Mouse (Mus musculus): ENCODE results near the gene Umodl1. TPM values are rescaled to one million over a fixed set of nuclear protein-coding genes. Genes with fewer than 3 reads are reported as not detected.

The Umodl1 gene
- polyA plus RNA-seq, 1 experiment from 2014 or later, result 0.44 TPM

- H3K9me3 ChIP-seq (ENCODE audit: control insufficient read depth, low read length), result peaks cover 3% of the 10 kb centered on the region; the same call in 1 of the 2 replicates
- ATAC-seq (ENCODE audit: low read depth), result no peak
- H3K4me1 ChIP-seq (replicated peaks; ENCODE audit: control insufficient read depth, insufficient read depth, low read length), result no peaks in the 10 kb centered on the region
- H3K27ac ChIP-seq (ENCODE audit: low read length), result no peak overlapping the region
- H3K9ac ChIP-seq (ENCODE audit: low read length), result no peak overlapping the region
- H3K36me3 ChIP-seq (ENCODE audit: control insufficient read depth, insufficient read depth, low read length), result no peaks in the 10 kb centered on the region
- H3K4me2 ChIP-seq (ENCODE audit: low read depth, low read length), result no peak overlapping the region
- H3K27me3 ChIP-seq (ENCODE audit: control insufficient read depth, insufficient read depth, low read depth, low read length), result no peaks in the 10 kb centered on the region
- H3K4me3 ChIP-seq (ENCODE audit: low read length), result no peak overlapping the region
- 28% methylated on average over 9 of the region's 9 CpGs for WGBS
Observed at GRCm38 (mm10) chr17:31011551-31012394, 57.3 kb downstream of the Umodl1 start.

DNA sequence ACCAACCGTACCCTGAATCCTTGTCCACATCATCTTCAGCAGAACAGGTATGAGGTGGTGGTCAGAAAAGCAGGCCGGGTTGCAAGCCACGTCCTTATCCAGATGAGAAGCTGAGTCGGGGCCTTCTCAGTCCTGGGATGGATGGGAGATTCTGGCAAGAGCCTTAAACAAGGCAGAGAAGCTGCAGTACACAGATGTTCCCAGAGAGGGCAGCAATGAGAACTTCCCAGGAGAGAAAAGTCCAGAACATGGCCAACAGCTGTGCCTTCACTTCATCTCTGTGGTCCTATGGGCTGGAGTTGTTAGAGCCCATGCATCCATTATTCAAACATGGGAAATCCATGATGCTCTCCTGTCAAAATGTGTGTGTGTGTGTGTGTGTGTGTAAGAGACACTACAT, 63.8 kb downstream of the Umodl1 start:
- WGBS, result 62% methylated on average over 4 of the region's 4 CpGs

DNA sequence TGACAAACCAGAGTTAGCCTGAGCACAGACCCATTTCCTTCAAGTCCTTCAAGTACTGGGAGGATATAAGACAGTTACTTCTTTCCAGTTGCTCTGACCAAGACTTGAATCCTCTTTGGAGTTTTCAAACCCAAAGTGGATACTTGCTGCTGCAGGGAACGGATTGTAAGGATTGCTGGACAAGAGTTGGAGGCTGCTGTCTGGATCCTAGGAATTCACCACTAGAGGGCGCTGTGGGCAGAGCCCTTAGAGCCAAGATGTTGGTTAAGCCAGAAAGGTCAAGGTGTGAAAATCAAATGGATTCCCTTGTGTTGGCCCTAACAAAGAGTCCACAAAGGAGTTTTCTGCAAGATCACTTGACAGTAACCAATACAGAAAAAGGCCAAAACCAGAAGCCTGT, 65.1 kb downstream of the Umodl1 start:
- no peak overlapping the region for H3K4me2 ChIP-seq (ENCODE audit: low read depth, low read length)
- 8% methylated on average over 2 of the region's 2 CpGs for WGBS

More for the DNA sequence above, 63.8 kb downstream of the Umodl1 start:
- Histone ChIP-seq H3K36me3 (ENCODE audit: control insufficient read depth, insufficient read depth, low read length) (no peaks in the 10 kb centered on the region), H3K4me3 (ENCODE audit: low read length) (no peak overlapping the region), H3K4me1 (replicated peaks; ENCODE audit: control insufficient read depth, insufficient read depth, low read length) (peaks cover 6% of the 10 kb centered on the region; the same call in 1 of the 2 replicates), H3K27ac (ENCODE audit: low read length) (no peak overlapping the region), H3K9me3 (ENCODE audit: control insufficient read depth, low read length) (peaks cover 3% of the 10 kb centered on the region; the same call in 1 of the 2 replicates), H3K9ac (ENCODE audit: low read length) (no peak overlapping the region), H3K27me3 (ENCODE audit: control insufficient read depth, insufficient read depth, low read depth, low read length) (no peaks in the 10 kb centered on the region), H3K4me2 (ENCODE audit: low read depth, low read length) (no peak overlapping the region)
- no peak for ATAC-seq (ENCODE audit: low read depth)

DNA sequence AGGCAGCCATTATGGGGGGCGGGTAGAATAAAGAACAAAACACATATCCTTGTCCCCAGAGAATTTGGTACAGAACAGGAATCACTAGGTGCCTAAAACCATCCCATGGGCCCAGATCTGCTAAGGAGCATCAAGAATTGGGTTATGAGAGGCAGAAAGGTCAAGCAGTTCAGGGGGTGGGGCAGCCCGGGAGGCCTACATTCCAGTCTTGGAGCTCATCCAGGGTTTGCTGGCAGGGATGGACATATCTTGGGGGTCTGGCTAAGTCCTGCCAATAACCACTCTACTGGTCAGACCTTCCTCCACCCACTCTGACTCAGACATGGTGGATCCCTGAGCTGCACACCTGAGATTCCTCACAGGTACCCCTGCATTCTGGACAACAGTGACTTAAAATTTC, 65.6 kb downstream of the Umodl1 start:
- Histone ChIP-seq H3K9ac (ENCODE audit: low read length) (no peak overlapping the region), H3K27ac (ENCODE audit: low read length) (no peak overlapping the region), H3K27me3 (ENCODE audit: control insufficient read depth, insufficient read depth, low read depth, low read length) (no peaks in the 10 kb centered on the region), H3K4me2 (ENCODE audit: low read depth, low read length) (no peak overlapping the region), H3K36me3 (ENCODE audit: control insufficient read depth, insufficient read depth, low read length) (no peaks in the 10 kb centered on the region), H3K4me1 (replicated peaks; ENCODE audit: control insufficient read depth, insufficient read depth, low read length) (peaks cover 12% of the 10 kb centered on the region; the same call in 1 of the 2 replicates), H3K4me3 (ENCODE audit: low read length) (no peak overlapping the region), H3K9me3 (ENCODE audit: control insufficient read depth, low read length) (peaks cover 3% of the 10 kb centered on the region; the same call in 1 of the 2 replicates)
- ATAC-seq (ENCODE audit: low read depth), result 0 out of 2 replicates have a peak, but pooled peaks have one; percentile 39
- WGBS, result 60% methylated on average over 2 of the region's 2 CpGs

More for the DNA sequence above, 65.1 kb downstream of the Umodl1 start:
- H3K36me3 ChIP-seq (ENCODE audit: control insufficient read depth, insufficient read depth, low read length), result no peaks in the 10 kb centered on the region
- peaks cover 3% of the 10 kb centered on the region; the same call in 1 of the 2 replicates for H3K9me3 ChIP-seq (ENCODE audit: control insufficient read depth, low read length)
- ATAC-seq (ENCODE audit: low read depth), result peak; percentile 34; the same call in 1 of the 2 replicates
- no peak overlapping the region for H3K9ac ChIP-seq (ENCODE audit: low read length)
- H3K4me3 ChIP-seq (ENCODE audit: low read length), result no peak overlapping the region
- H3K27ac ChIP-seq (ENCODE audit: low read length), result no peak overlapping the region
- no peaks in the 10 kb centered on the region for H3K27me3 ChIP-seq (ENCODE audit: control insufficient read depth, insufficient read depth, low read depth, low read length)
- peaks cover 10% of the 10 kb centered on the region; the same call in 1 of the 2 replicates for H3K4me1 ChIP-seq (replicated peaks; ENCODE audit: control insufficient read depth, insufficient read depth, low read length)

DNA sequence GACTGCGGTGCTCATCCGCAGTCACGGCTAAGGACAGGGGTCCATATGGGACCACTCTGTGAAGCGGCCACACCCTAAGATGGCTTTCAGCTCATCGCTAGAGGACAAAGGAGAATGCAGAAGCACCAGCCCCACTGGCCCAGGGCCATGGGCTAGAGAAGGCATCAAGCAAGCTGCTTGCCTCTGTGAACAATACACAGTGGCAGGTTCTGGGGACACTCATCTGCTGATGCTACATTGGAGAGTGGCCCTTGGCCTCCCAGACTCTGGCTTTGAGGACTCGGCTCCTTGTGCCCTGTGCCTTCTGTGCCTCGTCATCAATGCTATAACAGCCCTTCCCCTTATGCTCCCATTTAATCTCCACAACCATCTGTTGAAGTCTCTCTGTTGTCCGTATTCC, 66.8 kb downstream of the Umodl1 start:
- no peak overlapping the region for H3K4me2 ChIP-seq (ENCODE audit: low read depth, low read length)
- H3K36me3 ChIP-seq (ENCODE audit: control insufficient read depth, insufficient read depth, low read length), result no peaks in the 10 kb centered on the region
- H3K9ac ChIP-seq (ENCODE audit: low read length), result no peak overlapping the region
- no peak for ATAC-seq (ENCODE audit: low read depth)
- H3K27me3 ChIP-seq (ENCODE audit: control insufficient read depth, insufficient read depth, low read depth, low read length), result no peaks in the 10 kb centered on the region
- H3K27ac ChIP-seq (ENCODE audit: low read length), result no peak overlapping the region
- H3K4me1 ChIP-seq (replicated peaks; ENCODE audit: control insufficient read depth, insufficient read depth, low read length), result peaks cover 12% of the 10 kb centered on the region; the same call in 1 of the 2 replicates
- no peak overlapping the region for H3K4me3 ChIP-seq (ENCODE audit: low read length)
- peaks cover 3% of the 10 kb centered on the region; the same call in 1 of the 2 replicates for H3K9me3 ChIP-seq (ENCODE audit: control insufficient read depth, low read length)
- WGBS, result 83% methylated on average over 8 of the region's 8 CpGs

- ATAC-seq (ENCODE audit: low read depth), result 0 out of 2 replicates have a peak, but pooled peaks have one; percentile 5
- no peaks in the 10 kb centered on the region for H3K36me3 ChIP-seq (ENCODE audit: control insufficient read depth, insufficient read depth, low read length)
Observed at GRCm38 (mm10) chr17:31024125-31024781, 69.8 kb downstream of the Umodl1 start.

DNA sequence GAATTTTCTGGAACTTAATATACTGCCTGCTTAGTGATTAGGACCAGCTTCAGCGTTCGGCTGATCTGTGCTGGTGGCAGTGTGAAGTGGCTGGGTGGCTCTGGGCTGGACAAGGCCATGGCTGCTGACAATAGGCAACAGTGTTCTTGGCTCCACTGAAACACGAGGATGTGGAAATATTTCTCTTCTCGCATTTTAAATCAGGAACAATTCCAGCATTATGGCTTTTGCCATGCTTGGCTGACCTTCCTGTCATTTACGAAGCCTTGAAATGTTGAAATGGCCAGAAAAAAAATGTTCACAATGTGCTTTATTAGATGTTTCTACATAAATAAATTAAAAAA, 70.3 kb downstream of the Umodl1 start:
- Histone ChIP-seq H3K27ac (ENCODE audit: low read length) (no peak overlapping the region), H3K36me3 (ENCODE audit: control insufficient read depth, insufficient read depth, low read length) (no peaks in the 10 kb centered on the region), H3K9ac (ENCODE audit: low read length) (no peak overlapping the region), H3K4me3 (ENCODE audit: low read length) (no peak overlapping the region), H3K4me2 (ENCODE audit: low read depth, low read length) (no peak overlapping the region), H3K9me3 (ENCODE audit: control insufficient read depth, low read length) (no peaks in the 10 kb centered on the region), H3K4me1 (replicated peaks; ENCODE audit: control insufficient read depth, insufficient read depth, low read length) (peaks cover 12% of the 10 kb centered on the region; the same call in 1 of the 2 replicates), H3K27me3 (ENCODE audit: control insufficient read depth, insufficient read depth, low read depth, low read length) (no peaks in the 10 kb centered on the region)
- 54% methylated on average over 5 of the region's 5 CpGs for WGBS
- ATAC-seq (ENCODE audit: low read depth), result peak; percentile 51; the same call in 1 of the 2 replicates

More at GRCm38 (mm10) chr17:31024125-31024781, 69.8 kb downstream of the Umodl1 start:
- H3K4me1 ChIP-seq (replicated peaks; ENCODE audit: control insufficient read depth, insufficient read depth, low read length), result peaks cover 12% of the 10 kb centered on the region; the same call in 1 of the 2 replicates
- no peak overlapping the region for H3K9ac ChIP-seq (ENCODE audit: low read length)
- H3K4me3 ChIP-seq (ENCODE audit: low read length), result no peak overlapping the region
- no peaks in the 10 kb centered on the region for H3K9me3 ChIP-seq (ENCODE audit: control insufficient read depth, low read length)
- no peaks in the 10 kb centered on the region for H3K27me3 ChIP-seq (ENCODE audit: control insufficient read depth, insufficient read depth, low read depth, low read length)
- H3K4me2 ChIP-seq (ENCODE audit: low read depth, low read length), result no peak overlapping the region
- no peak overlapping the region for H3K27ac ChIP-seq (ENCODE audit: low read length)
- 38% methylated on average over 7 of the region's 7 CpGs for WGBS

- H3K9ac ChIP-seq (ENCODE audit: low read length), result no peak overlapping the region
- H3K27me3 ChIP-seq (ENCODE audit: control insufficient read depth, insufficient read depth, low read depth, low read length), result no peaks in the 10 kb centered on the region
- H3K4me3 ChIP-seq (ENCODE audit: low read length), result no peak overlapping the region
- WGBS, result 79% methylated on average over 6 of the region's 6 CpGs
- H3K4me1 ChIP-seq (replicated peaks; ENCODE audit: control insufficient read depth, insufficient read depth, low read length), result peaks cover 6% of the 10 kb centered on the region; the same call in 1 of the 2 replicates
- H3K36me3 ChIP-seq (ENCODE audit: control insufficient read depth, insufficient read depth, low read length), result no peaks in the 10 kb centered on the region
- H3K9me3 ChIP-seq (ENCODE audit: control insufficient read depth, low read length), result 0 out of 2 replicates have a peak, but pooled peaks cover 1% of the 10 kb centered on the region
- no peak for ATAC-seq (ENCODE audit: low read depth)
- H3K27ac ChIP-seq (ENCODE audit: low read length), result no peak overlapping the region
- no peak overlapping the region for H3K4me2 ChIP-seq (ENCODE audit: low read depth, low read length)
Observed at GRCm38 (mm10) chr17:31026986-31027385, 72.5 kb downstream of the Umodl1 start.

GRCm38 (mm10) chr17:31027723-31028122, 73.3 kb downstream of the Umodl1 start:
- ATAC-seq (ENCODE audit: low read depth), result no peak
- no peaks in the 10 kb centered on the region for H3K27me3 ChIP-seq (ENCODE audit: control insufficient read depth, insufficient read depth, low read depth, low read length)
- WGBS, result 82% methylated on average over 6 of the region's 6 CpGs

More at GRCm38 (mm10) chr17:31027723-31028122, 73.3 kb downstream of the Umodl1 start:
- no peak overlapping the region for H3K27ac ChIP-seq (ENCODE audit: low read length)
- H3K36me3 ChIP-seq (ENCODE audit: control insufficient read depth, insufficient read depth, low read length), result no peaks in the 10 kb centered on the region
- H3K4me1 ChIP-seq (replicated peaks; ENCODE audit: control insufficient read depth, insufficient read depth, low read length), result peaks cover 6% of the 10 kb centered on the region; the same call in 1 of the 2 replicates
- 0 out of 2 replicates have a peak, but pooled peaks cover 4% of the 10 kb centered on the region for H3K9me3 ChIP-seq (ENCODE audit: control insufficient read depth, low read length)
- no peak overlapping the region for H3K4me3 ChIP-seq (ENCODE audit: low read length)
- H3K9ac ChIP-seq (ENCODE audit: low read length), result no peak overlapping the region
- no peak overlapping the region for H3K4me2 ChIP-seq (ENCODE audit: low read depth, low read length)

Measured in lung, embryonic 16.5 days (tissue).